Mouse (Mus musculus) c-Kit-positive CD71-negative TER-119-negative erythroid progenitor cells, embryonic 14.5 days (primary cell): Measurements from ENCODE around the gene Sccpdh.
"Not testable (repeated sequence)": the region's sequence is repeated elsewhere in the genome, so short reads cannot be mapped to it uniquely, and the experiment has no call there.

Source experiments
- DNase-seq: peaks from one replicate; pipeline ENCODE4 v3.0.0-alpha.2; 2013; ENCODE audit warnings: low read depth

The Sccpdh gene

GRCm38 (mm10) chr1:179668013-179668805 is at the start of gene Sccpdh:
TSS of gene Sccpdh (plus strand) at chr1:179668210.
- DNase-seq = peak; percentile 57

GRCm38 (mm10) chr1:179622665-179623064 is 45.3 kb upstream of the Sccpdh start:
- no peak for DNase-seq

DNA sequence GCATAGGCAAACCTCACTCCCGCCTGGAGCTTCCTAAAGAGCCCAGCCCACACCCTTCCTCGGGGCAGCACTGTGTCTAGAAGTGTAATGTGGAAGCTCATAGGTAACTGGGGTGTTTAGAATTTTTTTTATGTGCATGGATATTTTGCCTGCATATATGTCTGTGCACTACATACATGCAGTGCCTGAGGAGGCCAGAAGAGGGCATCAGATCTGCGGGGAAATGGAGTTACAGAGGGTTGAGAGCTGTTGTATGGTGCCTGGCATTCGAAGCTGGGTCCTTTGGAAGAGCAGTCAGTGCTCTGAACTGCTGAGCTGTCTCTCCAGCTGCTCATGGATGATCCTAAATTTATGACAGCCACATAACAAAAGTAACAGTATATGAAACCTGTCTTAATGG is 44.4 kb upstream of the Sccpdh start:
- no peak for DNase-seq

- DNase-seq = peak; percentile 45
These were observed 43.7 kb upstream of the Sccpdh start for GRCm38 (mm10) chr1:179624354-179624753.

DNA sequence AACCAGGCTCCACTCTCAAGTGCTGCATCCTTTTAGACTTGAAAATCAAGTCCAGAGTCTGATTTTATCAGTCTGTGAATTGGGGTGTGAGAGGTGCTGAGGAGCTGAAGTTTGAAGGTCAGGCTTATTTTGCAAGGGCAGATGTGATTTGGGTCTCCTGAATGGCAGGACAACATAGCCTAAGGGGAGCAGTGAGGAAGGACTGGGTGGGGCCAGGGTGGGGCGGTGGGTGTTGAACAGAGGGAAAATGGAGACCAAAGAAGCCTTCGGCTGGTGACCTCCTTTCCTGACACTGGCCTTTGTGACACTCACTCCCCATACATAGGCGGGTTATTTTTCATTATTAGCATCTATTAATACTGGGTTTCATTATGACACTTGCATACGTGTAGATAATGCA is 40.2 kb upstream of the Sccpdh start:
- DNase-seq = no peak

- DNase-seq = no peak
These were observed 39.4 kb upstream of the Sccpdh start for GRCm38 (mm10) chr1:179628438-179629106.

- DNase-seq = no peak
These were observed 38.7 kb upstream of the Sccpdh start for GRCm38 (mm10) chr1:179629276-179629675.

GRCm38 (mm10) chr1:179632746-179633413 is 35.1 kb upstream of the Sccpdh start:
- no peak for DNase-seq

- DNase-seq = peak; percentile 66
These were observed 34.6 kb upstream of the Sccpdh start for GRCm38 (mm10) chr1:179633414-179633752.

DNA sequence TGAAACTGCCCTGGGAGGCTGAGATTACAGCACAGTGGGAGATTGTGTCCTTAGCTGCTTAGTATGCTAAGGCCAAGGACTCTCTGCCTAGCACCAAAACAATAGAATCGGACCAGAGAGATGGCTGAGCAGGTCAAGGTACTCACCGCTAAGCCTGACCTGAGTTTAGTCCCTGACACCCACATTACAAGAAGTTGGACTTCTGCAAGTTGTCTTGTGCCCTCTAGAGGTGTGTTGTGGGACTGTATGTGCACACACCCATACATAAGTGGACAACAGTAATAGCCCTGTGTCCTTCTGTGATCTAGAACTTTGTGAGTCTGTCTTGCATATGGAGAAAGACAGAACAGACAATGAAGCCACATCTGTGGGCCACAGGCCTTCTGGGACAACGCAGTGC is 33.9 kb upstream of the Sccpdh start:
- no peak for DNase-seq

DNA sequence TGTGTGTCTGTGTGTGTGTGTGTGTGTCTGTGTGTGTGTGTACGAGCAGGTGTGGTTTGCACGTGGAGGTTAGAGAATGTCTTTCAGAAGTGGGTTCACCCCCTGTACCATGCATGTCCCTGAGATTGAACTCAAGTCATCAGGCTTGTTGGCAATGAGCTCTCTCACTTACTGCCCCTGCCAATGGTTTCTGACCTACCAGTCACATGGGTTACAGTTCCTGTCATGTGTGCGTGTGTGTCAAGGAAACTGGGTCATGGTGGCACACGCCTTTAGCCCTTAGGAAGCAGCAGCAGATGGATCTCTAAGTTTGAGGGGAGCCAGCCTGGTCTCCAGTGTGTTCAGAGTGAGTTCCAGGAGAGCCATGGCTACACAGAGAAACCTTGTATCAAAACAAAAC is 25.3 kb upstream of the Sccpdh start:
- no peak for DNase-seq

GRCm38 (mm10) chr1:179644151-179644550 is 23.9 kb upstream of the Sccpdh start:
- DNase-seq = no peak

DNA sequence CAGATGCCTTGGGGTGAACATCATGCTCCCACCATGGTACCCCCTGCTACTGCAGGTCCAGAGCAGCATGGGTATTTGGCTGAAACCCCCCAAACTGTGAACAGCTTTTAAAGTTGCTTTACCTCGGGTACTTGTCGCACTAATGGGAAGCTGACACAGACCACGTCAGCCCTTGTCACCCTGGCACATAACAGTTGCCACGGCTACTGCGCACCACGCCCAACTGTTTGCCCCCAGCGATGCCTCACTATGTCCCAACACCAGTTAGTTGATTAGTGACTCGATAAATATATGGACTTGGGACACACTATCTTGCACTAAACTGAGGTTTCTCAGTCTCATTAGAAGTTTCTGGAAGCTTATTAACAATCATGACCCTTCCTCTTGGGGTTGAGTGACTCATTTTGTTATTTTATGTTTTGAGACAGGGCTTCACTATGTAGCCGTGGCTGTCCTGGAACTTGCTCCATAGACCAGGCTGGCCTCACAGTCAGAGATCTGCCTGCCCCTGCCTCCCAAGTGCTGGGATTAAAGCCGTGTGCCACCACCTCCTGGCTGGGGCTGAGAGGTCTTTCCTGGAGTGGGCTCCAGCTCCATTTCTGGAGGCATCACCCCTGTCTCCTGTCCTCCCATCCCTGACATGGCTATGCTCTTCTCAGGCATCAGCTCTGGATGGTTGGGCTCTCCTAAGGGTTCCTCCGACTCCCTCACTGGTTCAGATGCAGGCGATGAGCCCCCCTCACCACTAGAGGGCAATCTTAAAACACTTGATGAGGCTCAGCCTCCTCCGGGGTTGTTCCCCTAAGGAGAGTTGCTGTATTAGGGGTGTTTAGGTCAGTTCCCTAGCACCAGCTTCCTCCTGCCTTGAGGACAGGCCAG is 22.7 kb upstream of the Sccpdh start:
- DNase-seq = peak; percentile 74

- no peak for DNase-seq
These were observed 22.1 kb upstream of the Sccpdh start for GRCm38 (mm10) chr1:179645980-179646268.

GRCm38 (mm10) chr1:179648678-179649077 is 19.3 kb upstream of the Sccpdh start:
- DNase-seq = not testable (repeated sequence)

DNA sequence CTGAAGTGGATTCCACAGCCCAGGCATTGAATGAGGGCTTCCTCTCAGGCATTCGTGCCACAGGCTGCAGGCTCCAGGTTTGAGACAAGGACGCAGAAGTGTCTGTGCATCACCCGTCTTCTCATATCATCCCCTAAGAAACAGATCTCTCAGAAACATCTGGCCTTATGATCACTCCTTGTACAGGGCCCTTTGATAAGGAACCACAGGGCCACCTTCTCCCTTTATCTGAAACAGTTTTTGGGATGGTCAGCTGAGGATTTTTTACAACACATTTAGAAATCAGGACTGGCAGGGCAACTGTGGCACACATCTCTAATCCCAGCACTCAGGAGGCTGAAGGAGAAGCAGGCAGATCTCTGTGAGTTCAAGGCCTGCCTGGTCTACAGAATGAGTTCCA is 18.7 kb upstream of the Sccpdh start:
- DNase-seq = no peak

DNA sequence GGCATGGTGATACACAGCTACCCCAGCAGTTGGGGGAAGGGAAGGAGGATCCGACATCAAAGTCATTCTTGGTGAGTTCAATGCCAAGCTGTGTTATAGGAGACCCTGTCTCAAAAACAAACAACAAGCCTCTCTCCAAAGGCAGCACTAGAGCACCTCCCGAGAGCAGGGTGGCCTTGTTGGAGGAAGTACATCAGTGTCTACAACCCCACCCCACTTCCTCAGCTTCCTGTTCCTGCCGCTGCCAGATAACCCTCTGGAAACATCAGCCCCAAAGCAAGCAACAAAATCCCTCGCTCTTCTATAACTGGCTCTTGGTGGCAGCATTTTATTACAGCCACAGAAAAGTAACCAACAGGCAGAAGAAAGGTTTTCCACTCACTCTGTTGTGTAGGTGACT is 17.7 kb upstream of the Sccpdh start:
- no peak for DNase-seq

DNA sequence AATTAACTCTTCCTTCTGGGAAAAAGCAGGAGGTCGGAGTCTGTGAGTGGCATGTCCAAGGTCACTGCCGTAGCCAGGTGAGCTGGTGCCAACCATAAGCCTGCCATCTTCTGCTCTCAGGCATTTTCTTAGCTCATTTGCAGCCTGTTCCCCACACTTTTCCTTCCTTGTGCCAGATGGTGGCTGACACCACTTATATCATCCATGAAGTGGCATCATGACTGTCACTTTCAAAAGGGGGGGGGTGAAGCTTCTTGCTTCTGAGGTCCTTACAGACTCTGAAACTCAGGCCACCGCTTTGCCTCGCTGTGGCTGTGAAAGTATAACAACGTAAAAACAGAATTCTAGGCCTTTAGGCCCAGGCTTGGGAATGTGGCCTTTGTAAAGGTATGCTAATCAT is 16.8 kb upstream of the Sccpdh start:
- no peak for DNase-seq

- DNase-seq = no peak
These were observed 4.9 kb upstream of the Sccpdh start for GRCm38 (mm10) chr1:179663065-179663464.

GRCm38 (mm10) chr1:179664309-179664930 is 3.6 kb upstream of the Sccpdh start:
- no peak for DNase-seq

DNA sequence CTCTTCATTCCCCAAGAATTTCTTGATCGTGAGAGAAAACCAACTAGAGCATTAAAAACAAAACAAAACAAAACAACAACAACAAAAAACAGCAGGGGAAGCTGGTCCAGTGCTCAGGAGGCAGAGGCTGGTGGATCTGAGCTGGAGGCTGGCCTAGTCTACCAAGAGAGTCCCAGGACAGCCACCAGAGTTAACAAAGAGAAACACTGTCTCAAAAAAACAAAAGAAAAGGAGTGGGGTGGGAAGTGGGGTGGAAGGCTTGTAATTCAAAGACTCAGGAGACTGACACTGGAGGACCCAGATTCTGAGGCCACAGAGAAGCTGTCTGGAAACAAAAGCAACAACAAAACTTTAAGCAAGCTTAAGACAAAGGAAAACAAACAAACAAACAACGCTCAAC is 1.0 kb upstream of the Sccpdh start:
- no peak for DNase-seq

GRCm38 (mm10) chr1:179667450-179667849 is 560 bp upstream of the Sccpdh start:
- no peak for DNase-seq
